Mouse (Mus musculus) small intestine, adult 2 months (tissue): Measurements from ENCODE around the gene Daam1. TPM values are rescaled to one million over a fixed set of nuclear protein-coding genes. Genes with fewer than 3 reads are reported as not detected.

ENCODE experiments used
- H3K27ac ChIP-seq: fragments of 200-500 bp; 2 replicates; pipeline ENCODE4 v1.5.1; 2012; ENCODE audit warnings: low read depth, low read length, control low read depth, inconsistent platforms; ENCODE audit not compliant: insufficient read depth
- H3K27me3 ChIP-seq: fragments of 200-500 bp; 2 replicates; pipeline ENCODE4 v1.6.1; 2012; ENCODE audit warnings: mild to moderate bottlenecking, moderate library complexity, low read length, inconsistent platforms; ENCODE audit not compliant: control insufficient read depth, insufficient read depth
- H3K36me3 ChIP-seq: fragments of 200-500 bp; 2 replicates; pipeline ENCODE4 v1.6.1; 2012; ENCODE audit warnings: mild to moderate bottlenecking, low read length, control low read depth, inconsistent platforms; ENCODE audit not compliant: control insufficient read depth, insufficient read depth
- H3K4me1 ChIP-seq: fragments of 200-500 bp; 2 replicates; pipeline ENCODE4 v1.6.1; 2012; ENCODE audit warnings: low read length, inconsistent platforms, mixed read lengths; ENCODE audit not compliant: control insufficient read depth, insufficient read depth, insufficient read length
- H3K4me3 ChIP-seq: fragments of 200-500 bp; 2 replicates; pipeline ENCODE4 v1.5.1; 2012; ENCODE audit warnings: low read depth, mild to moderate bottlenecking, control low read depth, inconsistent platforms, low read length, moderate library complexity
- CTCF ChIP-seq: fragments of 200-500 bp; IDR thresholded peaks from 2 replicates; pipeline ENCODE4 v1.5.1; 2012; ENCODE audit warnings: low read depth, mild to moderate bottlenecking, control low read depth, inconsistent platforms, low read length, moderate library complexity, mixed read lengths; ENCODE audit not compliant: insufficient replicate concordance, insufficient read length; ENCODE audit errors: extremely low read depth
- POLR2A ChIP-seq: fragments of 200-500 bp; IDR thresholded peaks from 2 replicates; pipeline ENCODE4 v1.6.1; 2012; ENCODE audit warnings: low read depth, mild to moderate bottlenecking, control low read depth, inconsistent platforms, low read length, moderate library complexity
- WGBS: fragments of 180-500 bp; shearing (Covaris S2); methylation state at CpG from one replicate; pipeline ENCODE4 v1.1.7; 2018; 5-methylcytosine and 5-hydroxymethylcytosine counted together
- polyA plus RNA-seq: library from polyadenylated mRNA; depleted of rRNA; stranded (reverse); fragments of >200 nt; gene quantifications from 2 replicates; pipeline ENCODE4 v1.2.3, GENCODE M21; 2012

Daam1 gene
- polyA plus RNA-seq, 1 experiment, result 2.4 TPM

DNA sequence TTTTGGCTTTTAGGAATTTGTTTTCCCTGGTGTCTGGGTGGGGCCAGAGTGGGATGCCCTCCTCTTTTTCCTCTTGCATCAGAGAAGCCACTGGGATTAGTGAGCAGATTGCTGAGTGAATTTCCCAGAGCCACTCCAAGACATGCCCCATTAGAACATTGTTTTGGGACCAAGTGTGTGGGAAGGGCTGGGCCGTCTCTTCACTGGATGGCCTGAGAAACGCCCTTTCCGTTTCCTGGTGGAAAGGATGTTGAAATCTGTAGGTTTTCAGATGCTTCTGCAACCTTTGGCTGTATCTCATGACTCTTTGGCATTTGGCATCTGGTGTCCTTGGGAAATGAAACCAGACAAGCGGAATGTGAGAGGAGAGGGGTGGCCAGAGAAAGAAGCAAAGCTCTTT, 54.8 kb downstream of the Daam1 start:
- no peaks in the 10 kb centered on the region for H3K36me3 ChIP-seq
- peak overlapping the region; percentile 80 for H3K27ac ChIP-seq
- WGBS, result 16% methylated on average over 4 of the region's 4 CpGs
- TF ChIP-seq POLR2A (no peak), CTCF (no peak)
- H3K4me3 ChIP-seq, result no peak overlapping the region
- peaks cover 51% of the 10 kb centered on the region; the same call in 1 of the 2 replicates for H3K4me1 ChIP-seq
- no peaks in the 10 kb centered on the region for H3K27me3 ChIP-seq

DNA sequence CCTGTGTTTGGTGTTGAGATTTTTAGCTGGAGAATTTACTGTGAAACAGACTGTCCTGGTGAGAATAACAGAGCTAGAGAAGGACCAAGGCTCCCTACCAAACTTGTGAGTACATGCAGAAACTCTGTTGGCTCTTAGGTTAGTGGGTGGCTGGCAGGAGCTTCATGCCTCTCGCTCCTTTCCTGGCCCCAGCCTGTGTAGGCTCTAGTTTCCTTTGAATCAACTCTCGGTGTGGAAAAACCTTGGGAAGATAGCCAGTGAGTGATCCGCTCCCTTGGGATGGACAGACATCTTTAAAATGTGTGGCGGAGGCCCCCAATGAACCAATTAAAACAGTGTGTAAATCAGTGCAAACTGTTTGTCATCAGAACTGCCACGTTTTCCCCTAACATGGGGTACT, 55.5 kb downstream of the Daam1 start:
- Histone ChIP-seq H3K27ac (peak overlapping the region; percentile 80), H3K4me3 (no peak overlapping the region), H3K36me3 (no peaks in the 10 kb centered on the region), H3K27me3 (no peaks in the 10 kb centered on the region), H3K4me1 (peaks cover 51% of the 10 kb centered on the region; the same call in 1 of the 2 replicates)
- 55% methylated on average over 5 of the region's 5 CpGs for WGBS
- no peak for TF ChIP-seq POLR2A
- no peak for TF ChIP-seq CTCF

DNA sequence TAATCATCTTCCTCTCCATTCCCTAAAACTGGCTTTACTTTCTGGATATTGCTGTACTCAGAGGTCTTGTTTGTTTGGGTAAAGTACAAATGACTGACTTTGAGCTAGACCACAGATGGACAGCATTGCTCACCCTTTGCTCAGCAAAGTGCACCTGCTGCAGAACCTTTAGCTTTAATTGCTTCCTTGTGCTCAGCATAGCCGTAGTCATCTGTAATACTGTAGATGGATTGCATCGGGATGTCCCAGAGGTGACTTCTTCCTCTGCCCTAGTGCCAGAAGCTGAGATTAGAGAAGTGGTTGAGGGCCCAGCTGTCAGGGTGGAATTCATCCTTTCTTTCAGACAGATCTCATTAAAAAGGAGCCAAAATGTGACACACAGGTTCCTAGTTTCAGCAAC, 56.1 kb downstream of the Daam1 start:
- no peaks in the 10 kb centered on the region for H3K27me3 ChIP-seq
- no peaks in the 10 kb centered on the region for H3K36me3 ChIP-seq
- WGBS, result 17% methylated on average over 2 of the region's 2 CpGs
- peaks cover 51% of the 10 kb centered on the region; the same call in 1 of the 2 replicates for H3K4me1 ChIP-seq
- TF ChIP-seq CTCF (no peak), POLR2A (no peak)
- H3K27ac ChIP-seq, result peak overlapping the region; percentile 80
- H3K4me3 ChIP-seq, result no peak overlapping the region

DNA sequence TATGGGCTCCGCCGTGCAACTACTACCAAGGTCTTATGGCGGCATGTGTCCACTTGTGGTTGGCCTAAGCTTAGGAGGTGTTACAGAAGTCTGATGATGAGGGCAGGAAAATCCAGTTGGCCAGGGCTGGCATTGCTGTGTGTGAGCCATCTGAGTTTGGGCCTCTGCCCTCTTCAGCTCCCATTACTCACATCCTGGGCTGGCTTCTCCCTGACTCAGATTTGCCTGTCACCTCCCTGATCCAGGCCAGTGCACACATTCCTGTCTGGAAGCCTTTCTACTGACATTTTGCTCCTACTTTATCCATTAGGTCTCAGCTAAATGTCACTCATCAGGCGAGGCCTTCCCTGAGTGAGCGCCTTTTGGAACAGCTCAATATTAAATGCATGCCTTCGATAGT, 57.5 kb downstream of the Daam1 start:
- WGBS, result 92% methylated on average over 6 of the region's 6 CpGs
- TF ChIP-seq CTCF, result no peak
- TF ChIP-seq POLR2A, result no peak
- Histone ChIP-seq H3K36me3 (no peaks in the 10 kb centered on the region), H3K4me3 (no peak overlapping the region), H3K4me1 (peaks cover 42% of the 10 kb centered on the region; the same call in 1 of the 2 replicates), H3K27me3 (no peaks in the 10 kb centered on the region), H3K27ac (no peak overlapping the region)

DNA sequence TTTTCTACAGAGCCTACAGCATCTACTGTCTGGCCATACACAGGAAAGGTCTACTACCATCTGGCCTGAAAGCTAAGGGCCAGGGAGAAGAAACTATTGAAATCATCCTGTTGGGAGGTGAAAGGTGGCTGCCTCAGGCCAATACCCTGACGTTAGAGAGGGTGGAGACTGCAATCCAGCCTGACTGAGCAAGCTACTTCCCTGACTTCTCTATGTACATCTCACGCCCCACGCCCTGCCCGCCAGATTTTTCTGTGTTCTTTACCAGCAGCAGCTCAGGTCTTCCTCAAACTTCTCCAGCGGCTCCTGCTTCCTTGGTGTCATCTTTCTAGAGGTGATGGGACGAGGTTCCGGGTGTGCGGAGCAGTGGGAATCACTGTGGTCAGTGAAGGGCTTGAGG, 58.4 kb downstream of the Daam1 start:
- Histone ChIP-seq H3K36me3 (no peaks in the 10 kb centered on the region; the same call in 1 of the 2 replicates), H3K4me1 (peaks cover 39% of the 10 kb centered on the region; the same call in 1 of the 2 replicates), H3K4me3 (0 out of 2 replicates have a peak overlapping the region, but pooled peaks have one; percentile 4), H3K27me3 (no peaks in the 10 kb centered on the region), H3K27ac (no peak overlapping the region)
- WGBS, result 83% methylated on average over 8 of the region's 8 CpGs
- TF ChIP-seq POLR2A, result no peak
- TF ChIP-seq CTCF, result no peak

DNA sequence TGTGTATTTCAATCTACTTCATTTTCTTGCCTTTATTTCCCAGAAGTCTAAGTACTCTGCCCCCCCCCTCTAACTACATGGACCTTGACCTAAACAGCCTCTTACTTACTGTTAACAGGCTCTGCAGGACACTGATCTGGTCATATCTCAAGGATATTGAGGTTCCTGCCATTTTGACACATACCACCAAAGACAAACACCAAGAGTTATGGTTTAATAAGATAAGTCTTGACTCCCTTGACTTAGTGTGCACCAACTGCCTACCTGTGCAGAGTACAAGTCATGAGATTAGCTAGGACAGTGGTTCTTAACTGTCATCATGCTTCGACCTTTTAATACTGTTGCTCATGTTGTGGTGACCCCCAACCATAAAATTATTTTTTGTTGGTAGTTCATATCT, 59.4 kb downstream of the Daam1 start:
- Histone ChIP-seq H3K4me1 (peaks cover 30% of the 10 kb centered on the region; the same call in 1 of the 2 replicates), H3K36me3 (no peaks in the 10 kb centered on the region; the same call in 1 of the 2 replicates), H3K27me3 (no peaks in the 10 kb centered on the region), H3K27ac (no peak overlapping the region), H3K4me3 (no peak overlapping the region)
- TF ChIP-seq POLR2A, result no peak
- no peak for TF ChIP-seq CTCF
- 93% methylated on average over 1 of the region's 1 CpGs for WGBS

- H3K4me3 ChIP-seq, result no peak overlapping the region
- WGBS, result 70% methylated on average over 7 of the region's 7 CpGs
- H3K27me3 ChIP-seq, result no peaks in the 10 kb centered on the region
- H3K36me3 ChIP-seq, result peaks cover 7% of the 10 kb centered on the region
- peaks cover 16% of the 10 kb centered on the region; the same call in 1 of the 2 replicates for H3K4me1 ChIP-seq
- TF ChIP-seq CTCF (no peak), POLR2A (no peak)
- H3K27ac ChIP-seq, result no peak overlapping the region
Observed at GRCm38 (mm10) chr12:71891729-71892355, 61.0 kb downstream of the Daam1 start.

GRCm38 (mm10) chr12:71892996-71893605, 62.2 kb downstream of the Daam1 start:
- TF ChIP-seq CTCF, result no peak
- no peak for TF ChIP-seq POLR2A
- Histone ChIP-seq H3K36me3 (peaks cover 7% of the 10 kb centered on the region), H3K27ac (no peak overlapping the region), H3K4me1 (peaks cover 16% of the 10 kb centered on the region), H3K27me3 (no peaks in the 10 kb centered on the region), H3K4me3 (no peak overlapping the region)
- 63% methylated on average over 9 of the region's 9 CpGs for WGBS
